In the genomic region with DNA sequence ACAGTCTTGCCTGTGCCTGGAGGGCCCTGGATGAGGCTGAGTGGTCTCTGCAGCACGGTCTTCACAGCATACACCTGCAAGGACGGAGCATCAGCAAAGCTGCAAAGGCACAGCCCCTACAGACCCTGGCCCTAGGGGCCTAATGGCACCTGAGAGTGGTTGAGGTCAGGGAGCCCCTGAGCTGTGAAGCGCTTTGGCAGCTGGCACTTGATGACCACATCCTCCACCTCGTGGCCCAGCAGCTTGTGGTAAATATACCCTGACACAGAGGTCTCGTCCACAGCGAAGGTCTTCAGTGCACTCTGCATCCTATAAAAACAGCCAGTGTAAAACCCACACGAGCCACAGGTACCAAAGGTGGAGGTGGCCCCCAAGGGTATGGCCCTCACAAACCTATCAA, we compare ENCODE assay signal across 12 mouse cellular contexts.
"Had no signal": no experiment of that assay in that cellular context is flagged by ENCODE, and none has a peak within 500 bp of the region (broad histone marks: within the 10 kb centered on the region; RNA-seq: fewer than 3 reads in every experiment).

No protein-coding gene starts in this region.

- DNase-seq: retina, postnatal 1 day; right cerebral cortex, adult 18-20 months; right cerebral cortex, postnatal 14 days; right cerebral cortex, postnatal 25 days; right cerebral cortex, postnatal 4 days; spleen, adult 18-20 months; thymus, adult 18-20 months; thymus, adult 2 months; thymus, postnatal 14 days; thymus, postnatal 25 days; thymus, postnatal 36 days; thymus, postnatal 4 days had no signal
